ENCODE assay signal across 13 mouse cellular contexts in the genomic region with DNA sequence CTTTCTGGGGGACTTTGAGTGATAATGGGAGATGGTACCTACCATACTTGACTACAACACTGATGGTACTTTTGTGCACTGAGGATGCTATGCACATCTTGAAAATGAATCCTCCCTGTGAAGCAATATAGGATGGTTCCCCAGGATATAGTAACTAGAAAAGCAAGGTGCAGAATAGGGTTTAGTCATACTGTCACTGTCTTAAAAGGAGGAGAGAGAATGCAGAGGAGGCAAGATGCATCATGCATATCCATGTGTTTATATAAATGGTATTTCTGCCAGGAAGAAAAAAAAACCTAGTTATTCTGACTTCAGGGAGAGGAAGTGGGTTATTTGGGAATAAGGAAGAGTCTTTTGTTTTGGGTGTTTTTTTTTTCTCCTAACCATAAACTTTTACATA.
"Had no signal": no experiment of that assay in that cellular context is flagged by ENCODE, and none has a peak within 500 bp of the region (broad histone marks: within the 10 kb centered on the region; RNA-seq: fewer than 3 reads in every experiment).

No protein-coding gene starts in this region.

- H3K36me3 ChIP-seq: limb, embryonic 10.5 days; limb, embryonic 13.5 days; liver, embryonic 13.5 days; neural tube, embryonic 12.5 days; neural tube, embryonic 15.5 days had no signal

- H3K4me1 ChIP-seq: neural tube, embryonic 12.5 days; neural tube, embryonic 15.5 days had no signal

- H3K9ac ChIP-seq: limb, embryonic 13.5 days; liver, embryonic 13.5 days; neural tube, embryonic 12.5 days; neural tube, embryonic 15.5 days had no signal

- H3K9me3 ChIP-seq: limb, embryonic 10.5 days; limb, embryonic 13.5 days; liver, embryonic 13.5 days; neural tube, embryonic 12.5 days; neural tube, embryonic 15.5 days had no signal

- DNase-seq: kidney, postnatal 25 days; liver, embryonic 13.5 days; midbrain, embryonic 14.5 days; right cerebral cortex, adult 18-20 months; right cerebral cortex, postnatal 14 days; right cerebral cortex, postnatal 4 days had no signal

- H3K27ac ChIP-seq: kidney, postnatal 0 days; limb, embryonic 10.5 days; limb, embryonic 13.5 days; liver, embryonic 13.5 days; neural tube, embryonic 12.5 days; neural tube, embryonic 15.5 days had no signal

- H3K27me3 ChIP-seq: liver, embryonic 13.5 days; neural tube, embryonic 12.5 days; neural tube, embryonic 15.5 days had no signal

- H3K4me3 ChIP-seq: limb, embryonic 10.5 days; limb, embryonic 13.5 days; liver, embryonic 13.5 days; neural tube, embryonic 12.5 days; neural tube, embryonic 15.5 days had no signal

- ATAC-seq: intestine, postnatal 0 days had no signal

- H3K4me2 ChIP-seq: limb, embryonic 13.5 days; liver, embryonic 13.5 days; midbrain, embryonic 11.5 days; neural tube, embryonic 12.5 days; neural tube, embryonic 15.5 days had no signal
